Mouse (Mus musculus): ENCODE measurements around the gene Zbtb22. TPM values are rescaled to one million over a fixed set of nuclear protein-coding genes. Genes with fewer than 3 reads are reported as not detected.
A peak's percentile ranks its signal among the peaks of the same experiment; 100 is the strongest.
"Not testable (repeated sequence)": the region's sequence is repeated elsewhere in the genome, so short reads cannot be mapped to it uniquely, and the experiment has no call there.

The Zbtb22 gene
- polyA plus RNA-seq, 1 experiment from 2014 or later: 11.4 TPM

DNA sequence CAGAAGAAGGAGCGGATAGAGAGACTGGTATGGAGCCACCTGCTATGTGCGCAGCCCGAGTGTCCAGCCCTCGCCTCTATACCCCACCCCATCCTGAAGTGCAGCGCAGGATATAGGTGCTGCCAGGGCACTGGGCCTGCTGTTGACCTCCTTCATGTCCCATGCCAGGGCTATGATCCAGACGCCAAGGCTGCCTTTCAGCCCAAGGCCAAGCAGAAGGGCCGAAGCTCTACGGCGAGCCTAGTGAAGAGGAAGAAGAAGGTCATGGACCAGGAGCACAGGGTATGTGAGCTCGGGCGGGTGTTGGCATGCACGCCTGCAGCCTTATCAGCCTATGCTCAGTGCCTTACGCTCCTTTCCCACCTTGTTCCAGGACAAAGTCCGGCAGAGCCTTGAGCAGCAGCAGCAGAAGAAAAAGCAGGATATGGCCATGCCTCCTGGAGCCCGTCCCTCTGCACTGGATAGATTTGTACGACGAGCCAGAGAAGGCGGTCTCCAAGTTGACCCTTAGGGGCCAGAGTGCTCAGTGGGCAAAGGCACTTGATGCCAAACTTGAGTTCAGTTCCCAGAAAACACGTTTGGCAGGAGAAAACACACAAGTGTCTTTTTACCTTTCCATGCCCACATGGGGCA lies 33.3 kb downstream of the Zbtb22 start:
- Histone ChIP-seq H3K9me3 (ENCODE audit: control insufficient read depth, low read length) (no peaks in the 10 kb centered on the region), H3K9ac (no peak overlapping the region), H3K27ac (no peak overlapping the region), H3K4me1 (replicated peaks; ENCODE audit: control insufficient read depth, insufficient read depth, low read length) (peaks cover 25% of the 10 kb centered on the region), H3K27me3 (ENCODE audit: control insufficient read depth, insufficient read depth, low read length) (no peaks in the 10 kb centered on the region), H3K36me3 (replicated peaks; ENCODE audit: control insufficient read depth, insufficient read depth) (peaks cover 81% of the 10 kb centered on the region), H3K4me2 (replicated peaks) (peak overlapping the region; percentile 85; the same call in 1 of the 2 replicates), H3K4me3 (replicated peaks; ENCODE audit: low read length) (no peak overlapping the region)
- no peak for ATAC-seq (ENCODE audit: low FRiP score)
- no peak for DNase-seq (ENCODE audit: low spot score)
- 89% methylated on average over 19 of the region's 19 CpGs for WGBS

DNA sequence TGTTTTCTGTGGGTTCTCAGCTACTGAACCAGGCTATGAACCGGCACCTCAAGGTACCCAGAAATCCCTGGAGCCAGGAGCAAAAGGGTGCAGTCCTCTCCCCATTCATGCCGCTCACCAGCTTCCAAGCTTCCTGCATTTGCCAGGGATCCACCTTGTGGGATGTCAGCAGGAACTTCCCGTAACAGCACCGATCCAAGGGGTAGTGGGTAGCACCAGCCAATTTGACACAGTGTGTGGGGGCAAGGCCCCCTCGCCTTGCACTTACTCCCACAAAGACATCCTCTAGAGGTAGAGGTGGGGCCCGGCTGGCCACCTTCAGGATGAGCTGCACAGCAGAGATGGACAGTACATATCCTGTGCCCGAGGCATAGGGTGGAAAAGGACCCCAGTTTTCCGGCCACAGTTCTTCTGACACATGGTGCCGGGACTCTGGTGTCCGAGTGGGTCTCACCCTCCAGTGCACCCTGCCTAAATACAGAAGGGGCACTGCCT lies 34.5 kb downstream of the Zbtb22 start:
- ATAC-seq (ENCODE audit: low FRiP score): no peak
- Histone ChIP-seq H3K9me3 (ENCODE audit: control insufficient read depth, low read length) (no peaks in the 10 kb centered on the region), H3K4me3 (replicated peaks; ENCODE audit: low read length) (peak overlapping the region; percentile 46), H3K9ac (peak overlapping the region; percentile 73), H3K36me3 (replicated peaks; ENCODE audit: control insufficient read depth, insufficient read depth) (peaks cover 72% of the 10 kb centered on the region), H3K4me1 (replicated peaks; ENCODE audit: control insufficient read depth, insufficient read depth, low read length) (peaks cover 33% of the 10 kb centered on the region), H3K27ac (peak overlapping the region; percentile 88; the same call in 1 of the 2 replicates), H3K27me3 (ENCODE audit: control insufficient read depth, insufficient read depth, low read length) (no peaks in the 10 kb centered on the region), H3K4me2 (replicated peaks) (peak overlapping the region; percentile 85)
- no peak for DNase-seq (ENCODE audit: low spot score)
- 76% methylated on average over 10 of the region's 10 CpGs for WGBS

DNA sequence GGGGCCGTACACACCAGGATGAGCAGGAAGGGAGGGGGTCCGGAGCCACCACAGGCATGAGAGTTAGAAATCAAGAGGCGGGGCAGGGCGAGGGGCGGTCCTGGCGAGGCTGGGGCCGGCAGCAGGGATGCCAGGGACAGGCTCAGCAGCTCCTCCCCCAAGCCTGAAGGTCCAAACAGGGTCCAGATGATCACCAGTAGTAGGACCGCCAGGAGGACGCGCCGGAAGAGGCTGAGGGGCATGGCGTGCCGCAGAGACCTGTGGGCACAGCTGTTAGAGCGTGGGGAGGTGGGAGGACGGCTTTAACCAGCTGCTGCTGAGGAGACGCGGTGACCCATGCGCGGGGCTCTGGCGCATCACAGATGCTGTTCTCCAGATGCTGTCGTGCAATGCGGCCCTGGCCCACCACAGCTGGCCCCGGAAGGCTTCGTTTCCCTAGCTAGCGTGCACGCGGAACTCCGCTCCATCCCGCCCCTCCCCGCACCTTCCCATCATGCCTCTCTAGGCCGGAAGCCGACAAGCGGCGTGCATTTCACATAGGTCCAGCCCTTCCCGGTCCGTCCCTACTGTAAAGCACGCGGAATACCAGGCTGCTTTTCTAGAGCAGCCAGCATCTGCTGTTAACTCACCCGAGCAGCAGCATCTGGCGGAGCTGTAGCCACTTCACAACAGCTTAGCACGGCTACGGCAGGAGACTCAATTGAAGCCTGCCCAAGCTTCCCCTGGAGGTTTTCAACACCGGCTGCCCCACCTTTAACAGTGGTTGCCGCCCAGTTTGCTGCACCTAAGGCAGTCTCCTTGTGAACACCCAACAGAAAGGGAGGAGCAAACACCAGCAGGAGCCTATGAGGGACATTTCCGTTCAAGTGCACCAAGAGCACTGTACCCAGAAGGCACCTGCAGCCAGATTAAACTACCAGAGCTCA lies 35.6 kb downstream of the Zbtb22 start, which contains the start of gene B3galt4:
B3galt4 (minus strand) TSS at position 468 of the 926 bp plus-strand sequence.
- DNase-seq (ENCODE audit: low spot score) (peak; percentile 84), ATAC-seq (ENCODE audit: low FRiP score) (peak; percentile 80)
- Histone ChIP-seq H3K4me2 (replicated peaks) (peak within 1 kb of the TSS; percentile 85), H3K27me3 (ENCODE audit: control insufficient read depth, insufficient read depth, low read length) (no peaks in the 10 kb centered on the region), H3K9ac (peak within 1 kb of the TSS; percentile 73), H3K4me3 (replicated peaks; ENCODE audit: low read length) (peak within 1 kb of the TSS; percentile 46), H3K36me3 (replicated peaks; ENCODE audit: control insufficient read depth, insufficient read depth) (peaks cover 61% of the 10 kb centered on the region), H3K27ac (peak within 1 kb of the TSS; percentile 88), H3K4me1 (replicated peaks; ENCODE audit: control insufficient read depth, insufficient read depth, low read length) (peaks cover 34% of the 10 kb centered on the region), H3K9me3 (ENCODE audit: control insufficient read depth, low read length) (no peaks in the 10 kb centered on the region)
- 2% methylated on average over 44 of the region's 45 CpGs for WGBS

DNA sequence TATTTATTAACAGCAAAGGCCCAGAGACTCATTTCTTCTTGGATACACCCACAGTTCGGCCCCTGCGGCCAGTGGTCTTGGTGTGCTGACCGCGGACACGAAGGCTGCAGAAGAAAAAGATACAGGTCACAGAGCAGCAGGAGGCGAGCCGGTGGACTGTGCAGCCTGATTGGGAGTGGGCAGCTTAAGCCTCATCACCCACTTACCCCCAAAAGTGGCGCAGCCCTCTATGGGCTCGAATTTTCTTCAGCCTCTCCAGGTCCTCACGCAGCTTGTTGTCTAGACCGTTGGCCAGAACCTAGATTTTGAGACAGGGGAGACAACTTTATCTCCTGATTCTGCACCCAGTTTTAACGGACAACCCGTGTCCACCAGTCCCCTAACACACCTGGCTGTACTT lies 36.3 kb downstream of the Zbtb22 start:
- not testable (repeated sequence) for H3K9me3 ChIP-seq (ENCODE audit: control insufficient read depth, low read length); H3K27ac ChIP-seq; ATAC-seq (ENCODE audit: low FRiP score); H3K27me3 ChIP-seq (ENCODE audit: control insufficient read depth, insufficient read depth, low read length); DNase-seq (ENCODE audit: low spot score)
- Histone ChIP-seq H3K4me1 (replicated peaks; ENCODE audit: control insufficient read depth, insufficient read depth, low read length) (peaks cover 39% of the 10 kb centered on the region), H3K36me3 (replicated peaks; ENCODE audit: control insufficient read depth, insufficient read depth) (peaks cover 55% of the 10 kb centered on the region), H3K9ac (peak overlapping the region; percentile 73; the same call in 1 of the 2 replicates), H3K4me2 (replicated peaks) (peak overlapping the region; percentile 85), H3K4me3 (replicated peaks; ENCODE audit: low read length) (peak overlapping the region; percentile 46; the same call in 1 of the 2 replicates)
- 73% methylated on average over 12 of the region's 13 CpGs for WGBS

DNA sequence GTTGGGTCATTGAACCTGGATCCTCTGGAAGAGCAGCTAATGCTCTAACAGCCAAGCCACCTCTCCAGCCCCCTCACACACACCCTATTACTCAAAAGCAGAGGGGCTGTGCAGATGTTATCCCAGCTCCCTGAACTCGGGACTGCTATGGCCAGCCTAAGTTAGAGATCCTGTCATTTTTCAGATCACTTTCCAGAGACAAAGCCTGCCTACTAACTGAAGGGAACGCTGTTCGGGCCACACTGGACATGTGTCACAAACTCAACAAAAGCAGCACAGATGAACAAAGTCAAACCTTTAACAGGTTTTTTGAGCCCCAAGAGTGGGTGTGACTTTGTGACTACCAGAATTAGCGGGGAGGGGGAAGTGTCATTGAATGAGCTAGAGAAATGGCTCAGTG lies 37.2 kb downstream of the Zbtb22 start:
- Histone ChIP-seq H3K4me3 (replicated peaks; ENCODE audit: low read length) (no peak overlapping the region), H3K9ac (0 out of 2 replicates have a peak overlapping the region, but pooled peaks have one; percentile 2), H3K27me3 (ENCODE audit: control insufficient read depth, insufficient read depth, low read length) (no peaks in the 10 kb centered on the region), H3K9me3 (ENCODE audit: control insufficient read depth, low read length) (no peaks in the 10 kb centered on the region), H3K27ac (no peak overlapping the region), H3K36me3 (replicated peaks; ENCODE audit: control insufficient read depth, insufficient read depth) (peaks cover 50% of the 10 kb centered on the region), H3K4me1 (replicated peaks; ENCODE audit: control insufficient read depth, insufficient read depth, low read length) (peaks cover 39% of the 10 kb centered on the region), H3K4me2 (replicated peaks) (0 out of 2 replicates have a peak overlapping the region, but pooled peaks have one; percentile 5)
- ATAC-seq (ENCODE audit: low FRiP score) (no peak), DNase-seq (ENCODE audit: low spot score) (no peak)
- 78% methylated on average over 4 of the region's 4 CpGs for WGBS

DNA sequence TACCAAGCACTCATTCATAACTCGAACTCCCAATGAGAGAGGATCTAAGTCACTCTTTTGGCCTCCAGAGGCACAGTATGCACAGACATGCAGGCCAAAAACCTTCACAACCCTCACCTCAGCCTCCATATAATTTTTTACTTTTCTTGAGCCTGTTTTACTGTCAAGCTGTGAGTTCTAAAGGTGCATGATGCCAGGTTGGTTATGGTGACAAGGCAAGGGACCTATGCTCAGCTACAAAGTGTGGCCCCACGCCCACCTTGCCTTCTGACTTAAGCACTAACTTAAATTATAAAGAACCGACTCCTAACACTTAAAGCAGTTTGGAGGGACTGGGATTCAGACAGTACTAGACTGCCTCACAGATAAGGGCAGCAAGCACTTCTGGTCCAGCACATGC lies 37.6 kb downstream of the Zbtb22 start:
- H3K4me2 ChIP-seq (replicated peaks): peak overlapping the region; percentile 5; the same call in 1 of the 2 replicates
- DNase-seq (ENCODE audit: low spot score) (no peak), ATAC-seq (ENCODE audit: low FRiP score) (no peak)
- H3K9ac ChIP-seq: 0 out of 2 replicates have a peak overlapping the region, but pooled peaks have one; percentile 90
- H3K27me3 ChIP-seq (ENCODE audit: control insufficient read depth, insufficient read depth, low read length): no peaks in the 10 kb centered on the region
- H3K9me3 ChIP-seq (ENCODE audit: control insufficient read depth, low read length): no peaks in the 10 kb centered on the region
- peaks cover 39% of the 10 kb centered on the region for H3K4me1 ChIP-seq (replicated peaks; ENCODE audit: control insufficient read depth, insufficient read depth, low read length)
- no peak overlapping the region for H3K27ac ChIP-seq
- peaks cover 46% of the 10 kb centered on the region for H3K36me3 ChIP-seq (replicated peaks; ENCODE audit: control insufficient read depth, insufficient read depth)
- WGBS: 80% methylated on average over 3 of the region's 3 CpGs
- H3K4me3 ChIP-seq (replicated peaks; ENCODE audit: low read length): no peak overlapping the region

DNA sequence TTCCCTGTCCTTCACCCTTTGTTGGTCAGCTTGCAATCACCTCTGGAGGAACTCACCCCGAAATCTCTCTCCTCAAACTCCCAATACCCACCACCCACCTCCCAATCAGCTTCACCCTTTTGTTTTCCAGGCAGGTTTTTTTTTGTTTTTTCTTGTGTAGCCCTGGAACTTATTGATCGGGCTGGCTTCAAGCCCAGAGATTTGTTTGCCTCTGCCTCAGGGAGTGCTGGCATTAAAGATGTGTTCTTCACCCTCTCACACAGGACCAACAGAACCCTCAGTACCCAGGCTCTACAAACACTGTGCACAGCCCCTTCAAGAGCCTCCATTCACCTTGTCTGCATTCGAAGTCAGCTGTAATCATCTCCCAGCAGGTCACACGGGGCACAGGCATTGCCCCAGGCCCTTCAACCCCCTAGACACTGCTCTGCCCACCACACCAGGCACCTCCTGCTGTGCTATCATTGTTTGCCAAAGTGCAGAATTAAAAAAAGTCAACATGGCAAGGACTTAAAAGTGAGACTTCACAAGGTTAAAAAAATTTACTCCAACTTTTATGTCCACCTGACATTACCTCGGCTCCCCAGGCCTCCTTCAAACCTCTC lies 38.4 kb downstream of the Zbtb22 start:
- H3K36me3 ChIP-seq (replicated peaks; ENCODE audit: control insufficient read depth, insufficient read depth): peaks cover 47% of the 10 kb centered on the region
- H3K9me3 ChIP-seq (ENCODE audit: control insufficient read depth, low read length): no peaks in the 10 kb centered on the region
- peaks cover 39% of the 10 kb centered on the region for H3K4me1 ChIP-seq (replicated peaks; ENCODE audit: control insufficient read depth, insufficient read depth, low read length)
- DNase-seq (ENCODE audit: low spot score) (no peak), ATAC-seq (ENCODE audit: low FRiP score) (no peak)
- H3K27me3 ChIP-seq (ENCODE audit: control insufficient read depth, insufficient read depth, low read length): no peaks in the 10 kb centered on the region
- H3K27ac ChIP-seq: no peak overlapping the region
- H3K4me3 ChIP-seq (replicated peaks; ENCODE audit: low read length): peak overlapping the region; percentile 83
- H3K4me2 ChIP-seq (replicated peaks): peak overlapping the region; percentile 72
- WGBS: 39% methylated on average over 5 of the region's 5 CpGs
- peak overlapping the region; percentile 90 for H3K9ac ChIP-seq

DNA sequence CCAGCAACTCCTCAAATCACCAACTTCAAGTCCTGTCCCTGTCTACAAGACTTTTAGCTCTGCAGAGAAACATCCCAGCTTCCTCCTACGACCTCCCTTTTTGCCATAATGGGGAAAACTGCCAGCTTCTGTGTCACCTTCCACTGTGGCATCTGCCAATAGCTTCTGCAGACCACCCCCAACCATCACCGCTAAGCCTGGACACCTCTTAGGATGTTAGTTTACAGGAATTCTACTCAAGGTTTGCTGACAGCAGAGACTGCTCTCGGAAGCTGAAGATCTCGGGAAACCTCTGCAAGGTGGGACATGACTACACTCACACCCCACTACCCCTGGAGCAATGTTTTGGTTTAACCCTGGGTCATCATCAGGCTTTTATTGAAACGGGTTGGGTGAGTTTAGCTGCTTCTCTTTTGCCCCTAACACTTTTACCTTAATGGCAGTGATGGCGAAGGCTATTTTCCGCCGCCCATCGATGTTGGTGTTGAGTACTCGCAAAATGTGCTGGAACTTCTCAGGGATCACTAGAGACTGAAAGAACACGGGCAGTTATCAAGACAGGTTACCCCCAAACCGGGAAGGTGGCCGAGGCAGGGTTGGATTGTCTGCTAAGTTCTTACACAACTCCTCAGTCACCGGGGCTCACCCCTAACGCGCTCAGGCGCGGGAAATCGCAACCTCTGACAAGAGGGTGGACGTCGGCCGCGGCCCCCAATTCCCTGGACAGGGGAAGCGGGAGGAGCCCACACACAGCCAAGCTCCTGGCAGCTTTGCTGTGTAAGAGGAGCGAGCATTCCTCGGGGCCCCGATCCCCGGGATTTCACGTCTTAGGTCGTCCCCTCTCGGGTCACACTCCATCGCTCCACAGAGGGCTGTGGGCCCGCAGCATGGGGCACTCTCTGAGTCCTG lies 39.2 kb downstream of the Zbtb22 start:
- DNase-seq (ENCODE audit: low spot score) (no peak), ATAC-seq (ENCODE audit: low FRiP score) (no peak; the same call in 1 of the 2 replicates)
- H3K9me3 ChIP-seq (ENCODE audit: control insufficient read depth, low read length): no peaks in the 10 kb centered on the region
- WGBS: under 1% methylated on average over 33 of the region's 33 CpGs
- H3K27ac ChIP-seq: peak overlapping the region; percentile 85
- peak overlapping the region; percentile 83 for H3K4me3 ChIP-seq (replicated peaks; ENCODE audit: low read length)
- H3K4me2 ChIP-seq (replicated peaks): peak overlapping the region; percentile 72
- no peaks in the 10 kb centered on the region for H3K27me3 ChIP-seq (ENCODE audit: control insufficient read depth, insufficient read depth, low read length)
- H3K36me3 ChIP-seq (replicated peaks; ENCODE audit: control insufficient read depth, insufficient read depth): peaks cover 48% of the 10 kb centered on the region
- H3K9ac ChIP-seq: peak overlapping the region; percentile 90
- peaks cover 34% of the 10 kb centered on the region for H3K4me1 ChIP-seq (replicated peaks; ENCODE audit: control insufficient read depth, insufficient read depth, low read length)

All from hindbrain, embryonic 14.5 days (tissue).